Mouse (Mus musculus) c-Kit-positive CD71-positive TER-119-positive erythroid progenitor cells, embryonic 14.5 days (primary cell): ENCODE results near the gene Eid2.
"Not testable (repeated sequence)": the region's sequence is repeated elsewhere in the genome, so short reads cannot be mapped to it uniquely, and the experiment has no call there.

ENCODE experiments used
- DNase-seq: peaks from one replicate; pipeline ENCODE4 v3.0.0-alpha.2; 2013; ENCODE audit warnings: low spot score

The Eid2 gene

DNA sequence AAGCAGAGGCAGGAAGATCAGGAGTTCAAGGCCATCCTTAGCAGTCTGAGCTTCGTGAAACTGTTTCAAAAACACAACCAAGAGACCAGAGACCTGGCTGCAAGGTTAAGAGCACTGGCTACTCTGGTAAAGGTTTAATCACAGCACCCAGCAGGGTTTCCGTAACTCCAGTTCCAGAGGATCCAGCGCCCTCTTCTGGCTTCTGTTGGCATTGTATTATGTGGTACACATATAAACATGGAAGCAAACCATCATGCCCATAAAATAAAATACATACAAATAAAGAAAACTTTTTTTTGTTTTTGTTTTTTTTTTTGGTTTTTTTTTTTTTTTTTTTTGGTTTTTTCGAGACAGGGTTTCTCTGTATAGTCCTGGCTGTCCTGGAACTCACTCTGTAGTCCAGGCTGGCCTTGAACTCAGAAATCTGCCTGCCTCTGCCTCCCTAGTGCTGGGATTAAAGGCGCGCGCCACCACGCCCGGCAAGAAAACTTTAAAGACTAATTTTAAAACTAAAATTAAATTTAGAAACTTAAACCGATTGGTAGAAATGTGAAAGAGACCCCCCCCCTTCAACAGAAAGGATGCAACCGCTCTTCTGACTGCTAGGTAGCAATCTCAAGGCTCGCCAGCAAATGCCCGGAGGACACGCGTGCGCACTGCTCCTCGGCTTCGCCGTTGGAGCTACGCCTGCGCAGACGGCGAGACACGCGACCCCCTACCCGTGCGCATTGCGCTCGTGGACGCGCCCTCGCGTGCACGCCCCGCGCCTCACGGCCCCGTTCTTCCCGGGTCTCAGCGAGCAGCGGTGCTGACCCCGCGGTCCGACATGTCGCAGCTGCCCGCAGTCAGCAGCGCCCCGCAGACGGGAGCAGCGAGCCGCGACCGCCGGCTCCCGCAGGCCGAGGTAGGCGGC, at the start of gene Eid2:
Gene Eid2, plus strand, starts transcription at position 753 of the 913 bp plus-strand sequence.
- DNase-seq = no peak

GRCm38 (mm10) chr7:28218951-28219740, 48.5 kb upstream of the Eid2 start:
- not testable (repeated sequence) for DNase-seq

DNA sequence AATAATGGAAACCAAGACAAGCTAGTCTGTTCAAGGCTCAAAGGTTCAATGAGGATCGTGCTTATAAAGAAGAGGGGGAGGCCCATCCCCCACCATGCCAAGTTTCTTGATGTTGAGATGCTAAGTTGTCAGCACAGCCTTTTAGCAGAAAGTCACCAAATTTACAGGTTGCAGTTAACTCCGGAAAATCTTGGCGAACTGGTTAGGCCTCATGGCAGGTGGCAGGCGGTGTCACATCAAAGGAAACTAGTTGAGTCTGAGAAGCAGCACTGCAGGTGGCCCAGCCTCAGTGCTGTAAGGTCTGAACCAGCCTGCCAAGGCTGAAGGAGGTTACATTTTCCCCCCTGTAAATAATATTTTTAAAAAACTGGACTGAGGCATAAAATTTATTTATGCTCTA, 40.8 kb upstream of the Eid2 start:
- DNase-seq = not testable (repeated sequence)

DNA sequence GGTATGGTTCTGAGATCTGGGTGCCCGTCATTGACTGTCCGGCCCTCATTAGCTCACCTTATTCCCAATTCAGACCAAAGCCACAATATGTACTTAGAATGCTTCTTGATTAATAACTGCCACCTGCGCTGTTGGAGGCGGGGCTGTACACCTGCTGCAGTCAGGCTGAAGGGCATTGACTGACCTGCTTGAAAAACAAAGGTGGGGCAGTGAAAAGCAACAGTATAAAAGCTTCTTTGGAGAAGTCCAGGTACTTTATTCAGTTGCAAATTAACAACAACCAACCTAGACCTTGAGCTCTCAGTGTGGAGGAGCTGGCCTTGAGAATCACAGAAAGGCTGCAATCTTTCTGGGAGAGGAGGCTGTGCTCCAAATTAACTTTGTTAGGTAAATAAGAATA, 40.3 kb upstream of the Eid2 start:
- DNase-seq = not testable (repeated sequence)

DNA sequence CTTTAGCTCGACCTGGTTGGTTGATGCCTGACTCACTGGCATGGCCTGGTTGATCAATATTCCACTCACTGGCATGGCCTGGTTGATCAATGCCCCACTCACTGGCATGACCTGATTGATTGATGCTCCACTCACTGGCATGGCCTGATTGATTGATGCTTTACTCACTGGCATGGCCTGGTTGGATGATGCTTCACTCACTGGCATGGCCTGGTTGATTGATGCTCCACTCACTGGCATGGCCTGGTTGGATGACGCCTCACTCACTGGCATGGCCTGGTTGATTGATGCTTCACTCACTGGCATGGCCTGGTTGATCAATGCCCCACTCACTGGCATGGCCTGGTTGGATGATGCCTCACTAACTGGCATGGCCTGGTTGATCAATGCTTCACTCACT, 23.7 kb upstream of the Eid2 start:
- DNase-seq = not testable (repeated sequence)

DNA sequence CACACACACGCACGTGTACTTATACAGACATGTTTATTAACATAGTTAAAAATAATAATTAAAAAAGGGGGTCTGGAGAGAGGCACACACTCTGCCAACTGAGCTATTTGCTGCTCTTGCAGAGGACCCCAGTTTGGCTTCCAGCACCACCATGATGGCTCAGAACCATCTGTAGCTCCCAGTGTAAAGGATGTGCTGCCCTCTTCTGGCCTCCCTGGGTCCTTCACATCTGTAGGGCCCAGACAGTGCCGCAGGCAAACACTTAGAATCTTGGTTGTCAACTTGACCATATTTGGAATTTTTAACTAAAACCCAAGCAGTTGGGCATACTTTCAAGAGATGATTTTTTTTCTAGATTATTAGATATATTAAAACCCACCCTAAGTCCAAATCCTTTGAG, 18.7 kb upstream of the Eid2 start:
- no peak for DNase-seq

DNA sequence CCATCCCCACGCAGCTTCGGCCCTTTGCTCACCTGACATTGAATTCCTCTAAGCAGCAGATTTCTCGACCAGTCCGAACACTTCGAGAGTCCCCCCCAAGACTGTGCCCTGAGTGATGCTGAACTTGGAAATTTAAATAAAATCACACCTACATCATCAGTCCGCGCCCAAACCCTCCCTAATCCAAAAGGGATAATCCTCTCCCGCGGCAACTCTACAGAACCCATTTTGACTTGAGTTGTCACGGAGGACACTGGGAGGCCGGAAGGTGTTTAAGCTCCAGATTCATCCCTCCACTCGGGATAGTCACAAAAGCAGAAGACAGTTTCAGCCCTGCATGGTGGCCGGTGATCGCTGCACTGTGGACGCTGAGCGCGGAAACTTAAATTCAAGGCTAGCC, 15.7 kb upstream of the Eid2 start:
- DNase-seq = no peak

DNA sequence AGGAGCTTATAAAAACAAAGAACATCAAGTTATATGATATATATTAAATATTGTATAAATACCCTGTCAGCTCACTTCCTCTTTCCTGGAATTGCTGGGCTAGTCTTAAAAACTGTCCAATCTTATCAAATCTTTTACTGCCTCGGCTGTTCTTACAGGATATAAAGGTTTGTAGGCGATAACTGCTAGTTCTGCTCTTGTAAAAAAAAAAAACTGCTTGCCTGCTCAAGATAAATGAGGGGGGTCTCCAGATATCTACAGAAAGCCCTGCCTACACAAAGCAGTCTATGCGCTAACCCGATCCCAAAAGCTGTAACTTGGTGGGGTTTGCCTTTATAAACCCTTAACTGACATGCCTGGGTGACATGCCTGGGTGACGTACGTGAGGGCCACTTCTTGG, 13.1 kb upstream of the Eid2 start:
- no peak for DNase-seq

DNA sequence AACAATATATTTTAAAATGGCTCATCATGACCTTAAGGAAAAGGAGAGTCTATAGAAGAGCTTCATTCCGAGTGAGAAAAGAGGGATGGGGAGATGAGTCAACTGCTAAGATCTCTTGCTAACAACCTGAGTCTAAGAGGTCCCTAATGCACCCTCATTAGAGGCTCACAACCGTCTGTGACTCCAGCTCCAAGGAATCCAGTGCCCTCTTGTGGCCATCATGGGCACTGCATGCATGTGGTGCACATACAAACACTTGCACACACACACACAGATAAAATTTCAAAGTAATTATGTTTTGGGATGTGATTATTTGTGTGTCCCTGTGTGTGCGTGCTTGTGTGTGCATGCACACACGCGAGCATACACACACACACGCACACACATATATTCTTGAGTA, 12.2 kb upstream of the Eid2 start:
- DNase-seq = no peak

DNA sequence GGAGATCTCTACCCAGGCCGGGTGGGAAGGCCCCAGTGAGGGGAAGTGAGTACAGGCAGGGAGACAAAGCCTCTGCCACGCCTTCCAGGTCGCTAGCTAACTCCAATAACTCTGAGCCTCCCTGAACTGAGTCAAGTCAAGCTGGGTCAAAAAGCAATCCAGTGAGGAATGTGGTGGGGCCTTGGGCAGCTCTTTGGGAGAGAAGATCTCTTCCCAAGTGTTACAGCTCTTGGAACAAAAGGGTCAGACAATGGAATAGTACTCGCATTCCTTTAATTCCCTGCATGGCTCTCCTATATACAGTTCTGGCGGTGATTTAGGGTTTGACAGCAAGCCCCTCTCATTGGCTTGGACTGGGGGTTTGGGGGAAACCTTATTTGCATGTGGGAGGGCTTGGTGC, 4.8 kb upstream of the Eid2 start:
- DNase-seq = no peak

GRCm38 (mm10) chr7:28263786-28264185, 3.9 kb upstream of the Eid2 start:
- peak; percentile 58 for DNase-seq

DNA sequence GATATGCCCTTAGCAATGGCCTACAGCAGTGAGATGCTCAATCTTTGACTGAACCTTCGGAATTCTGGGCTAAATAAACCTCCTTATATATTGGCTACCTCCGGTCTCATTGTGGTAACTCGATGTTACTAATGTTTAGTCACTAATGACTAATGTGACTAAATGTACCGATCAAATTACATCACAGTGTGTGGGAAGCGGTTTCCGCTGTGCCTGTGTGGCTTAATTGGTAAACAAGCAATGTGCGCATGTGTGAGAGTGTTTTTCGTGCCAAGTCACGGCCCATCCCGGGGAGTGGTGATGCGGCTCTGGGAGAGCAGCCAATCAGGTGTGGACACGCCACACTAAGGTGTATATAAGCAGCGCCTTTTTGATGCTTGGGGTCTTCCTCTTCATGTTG, 2.3 kb upstream of the Eid2 start:
- DNase-seq = no peak

GRCm38 (mm10) chr7:28268042-28268531, 406 bp downstream of the Eid2 start:
- no peak for DNase-seq

- DNase-seq = no peak
Measured at GRCm38 (mm10) chr7:28268576-28268975, 895 bp downstream of the Eid2 start.

DNA sequence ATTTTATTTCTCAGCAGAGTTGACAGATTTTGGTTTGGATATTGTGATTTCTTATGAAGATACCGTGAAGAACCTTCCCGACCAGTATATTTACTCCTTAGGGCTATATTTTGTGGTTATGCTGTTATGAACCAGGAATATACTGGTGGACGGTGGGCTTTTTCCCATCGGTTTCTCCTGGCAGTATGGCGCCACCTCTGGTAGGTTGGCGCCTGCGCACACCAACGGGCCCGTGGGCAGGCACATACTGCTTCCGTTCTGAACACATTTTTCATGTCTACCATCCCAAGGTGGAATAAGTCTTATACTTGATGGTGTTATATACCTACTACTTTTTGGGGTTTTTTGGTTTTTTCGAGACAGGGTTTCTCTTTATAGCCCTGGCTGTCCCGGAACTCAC, 1.7 kb downstream of the Eid2 start:
- no peak for DNase-seq

DNA sequence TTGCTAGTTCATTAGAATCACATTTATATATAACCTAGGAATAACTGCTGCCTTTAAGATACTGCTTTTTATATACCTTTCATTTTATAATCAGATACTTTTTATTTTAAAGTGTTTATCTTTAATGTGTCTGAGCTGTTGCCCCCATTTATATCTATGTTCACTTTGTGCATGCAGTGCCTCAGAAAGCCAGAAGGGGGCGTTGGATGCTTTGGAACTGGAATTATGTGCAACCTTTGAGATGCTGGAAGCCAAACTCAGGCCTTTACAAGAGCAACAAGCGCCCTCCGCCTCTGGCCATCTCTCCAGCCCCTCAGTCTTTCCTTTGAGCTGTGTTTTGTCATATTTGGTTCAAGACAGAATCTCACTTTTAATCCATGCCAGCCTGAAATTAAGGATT, 4.1 kb downstream of the Eid2 start:
- DNase-seq = no peak

DNA sequence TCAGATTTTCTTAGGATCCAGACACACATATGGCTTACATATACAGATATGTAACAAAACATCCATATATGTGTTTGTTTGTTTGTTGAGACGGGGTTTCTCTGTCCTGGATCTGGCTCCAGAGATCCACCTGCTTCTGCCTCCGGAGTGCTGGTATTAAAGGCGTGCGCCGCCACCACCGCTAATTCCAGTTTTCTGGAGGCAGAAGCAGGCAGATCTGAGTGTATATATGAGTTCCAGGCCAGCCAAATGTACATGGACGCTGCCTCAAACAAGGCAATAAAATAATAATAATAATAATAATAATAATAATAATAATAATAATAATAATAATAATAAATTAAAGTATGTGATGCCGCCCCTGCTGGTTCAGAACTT, 9.5 kb downstream of the Eid2 start:
- DNase-seq = no peak

DNA sequence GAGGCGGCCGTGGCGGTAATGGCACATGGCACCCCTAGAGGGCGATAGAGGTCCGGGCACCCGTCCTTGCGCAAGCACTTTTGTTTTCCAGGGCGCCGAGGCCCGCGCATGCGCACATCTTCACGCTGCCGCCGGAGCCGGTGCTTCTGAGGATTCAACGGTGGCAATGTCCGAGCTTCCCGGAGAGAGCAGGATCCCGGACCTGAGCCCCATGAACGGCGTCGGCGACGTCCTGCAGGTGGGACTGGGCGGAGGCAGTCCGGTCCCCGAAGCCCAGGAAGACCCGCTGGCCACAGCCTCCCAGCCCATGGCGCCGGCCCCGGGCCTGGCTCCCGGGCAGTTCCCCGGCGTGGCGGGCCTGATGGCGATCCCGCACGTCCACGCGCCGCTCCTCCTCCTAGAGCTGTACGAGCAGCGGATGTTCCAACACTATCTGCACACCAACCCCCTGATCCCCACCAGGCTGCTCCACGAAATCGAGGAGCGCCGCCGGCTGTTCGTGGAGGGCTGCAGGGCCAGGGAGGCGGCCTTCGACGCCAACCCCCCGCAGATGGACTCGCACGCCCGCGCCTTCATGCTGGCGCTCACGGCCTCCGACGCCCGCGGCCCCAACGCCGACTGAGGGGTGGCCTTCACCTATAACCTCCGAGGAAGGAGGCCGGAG, 10.1 kb downstream of the Eid2 start, which contains the start of gene Eid2b:
Gene Eid2b, plus strand, starts transcription at position 125 of the 664 bp plus-strand sequence.
- DNase-seq = peak; percentile 94

GRCm38 (mm10) chr7:28278279-28278652, 10.6 kb downstream of the Eid2 start:
- DNase-seq = no peak

GRCm38 (mm10) chr7:28280630-28281029, 12.9 kb downstream of the Eid2 start:
- no peak for DNase-seq

DNA sequence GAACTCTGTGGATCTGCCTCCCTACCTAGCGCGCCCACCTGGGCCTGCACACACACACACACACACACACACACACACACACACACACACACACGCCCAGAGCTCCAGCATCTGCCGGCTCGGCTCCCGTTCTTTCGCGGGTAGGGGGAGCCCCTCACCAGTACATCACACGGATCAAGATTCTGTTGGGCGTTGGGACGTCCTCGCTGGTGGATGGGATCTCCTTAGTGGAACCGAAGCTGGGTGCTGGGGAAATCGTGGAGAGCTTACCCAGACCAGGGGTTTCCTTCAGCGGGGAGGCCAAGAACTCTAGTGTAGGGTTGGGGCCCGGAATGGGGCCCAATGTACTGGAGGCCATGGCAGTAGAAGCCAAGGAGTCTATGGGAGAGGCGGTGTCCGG, 22.5 kb downstream of the Eid2 start:
- no peak for DNase-seq
